Mouse (Mus musculus) gastrocnemius, postnatal 36 days (tissue): ENCODE data around the gene Ptger4. TPM values are rescaled to one million over a fixed set of nuclear protein-coding genes. Genes with fewer than 3 reads are reported as not detected.

Source experiments
- DNase-seq, 2 experiments: peaks; one replicate each; pipeline ENCODE4 v3.0.0; 2022
- intact Hi-C: fragments of 180-260 bp; cut with DNase I; formaldehyde crosslinking; loops from one replicate; pipeline ENCODE4 v1.15.1; 2025
- long read RNA-seq, 2 experiments: library from polyadenylated mRNA; stranded (forward); transcript quantifications; one replicate each; pipeline ENCODE4 v2.0.0; 2021
- total RNA-seq, 2 experiments: library from RNA; stranded (reverse); gene quantifications; 2 replicates each; pipeline ENCODE4 v1.2.3; 2021

Gene Ptger4
- total RNA-seq: 1 to 10 TPM; 1.1 to 2.2 TPM
- long read RNA-seq, experiment 1, partial matches to known transcripts: 0 of 9 reads
- long read RNA-seq, experiment 1, other reads (novel, unspliced or antisense): 9 of 9 reads
- long read RNA-seq, experiment 2, partial matches to known transcripts: 0 of 9 reads
- long read RNA-seq, experiment 2, other reads (novel, unspliced or antisense): 9 of 9 reads

DNA sequence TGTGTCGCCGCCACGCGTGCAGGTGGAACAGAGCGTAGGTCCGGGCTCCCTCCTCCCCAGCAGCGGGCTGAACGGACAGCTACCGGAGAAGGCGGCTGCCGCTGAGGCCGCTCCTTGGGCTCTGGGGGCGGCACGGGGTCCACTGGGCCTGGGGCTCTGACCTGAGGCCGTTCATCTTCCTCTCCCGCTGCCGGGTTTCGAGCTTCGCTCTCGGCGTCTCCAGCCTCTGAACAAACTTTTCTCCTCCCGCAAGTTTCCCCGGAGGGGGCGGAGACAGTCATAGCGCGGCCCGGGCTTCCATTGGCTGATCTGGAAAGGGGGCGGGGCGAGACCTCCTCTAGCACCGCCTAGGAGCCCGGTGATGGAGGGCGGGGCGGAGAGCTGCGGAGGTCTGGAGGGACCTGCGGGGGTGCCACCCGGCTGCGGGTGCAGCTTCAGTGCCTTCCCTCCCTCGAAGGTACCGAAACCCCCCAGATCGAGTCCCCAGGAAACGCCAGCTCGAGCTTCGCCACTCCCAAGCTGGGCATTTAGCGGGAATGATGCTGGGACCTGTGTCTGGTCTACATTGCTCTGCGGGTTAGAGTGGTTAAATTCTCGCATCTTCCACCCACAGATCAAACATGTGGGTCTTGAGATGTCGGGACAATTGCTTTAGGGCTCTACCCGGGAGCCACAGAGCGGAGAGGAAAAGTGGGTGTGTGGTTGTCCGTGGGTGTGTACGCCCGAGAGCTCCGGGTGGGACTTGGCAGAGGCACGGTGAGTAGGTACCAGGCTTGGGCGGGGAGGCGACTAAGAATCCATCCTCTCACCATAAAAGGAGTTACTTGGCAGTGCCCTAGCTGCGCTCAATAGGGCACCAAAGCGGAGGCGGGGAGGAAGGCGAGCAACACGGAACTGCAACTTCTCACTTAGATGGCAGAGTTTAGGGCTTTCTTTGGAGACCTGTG is at the start of gene Ptger4:
Gene Ptger4 (minus strand): TSS at position 229 of the 947 bp plus-strand sequence.
- DNase-seq: peak; percentile 87 to 94
- intact Hi-C loops: no loop called here

DNA sequence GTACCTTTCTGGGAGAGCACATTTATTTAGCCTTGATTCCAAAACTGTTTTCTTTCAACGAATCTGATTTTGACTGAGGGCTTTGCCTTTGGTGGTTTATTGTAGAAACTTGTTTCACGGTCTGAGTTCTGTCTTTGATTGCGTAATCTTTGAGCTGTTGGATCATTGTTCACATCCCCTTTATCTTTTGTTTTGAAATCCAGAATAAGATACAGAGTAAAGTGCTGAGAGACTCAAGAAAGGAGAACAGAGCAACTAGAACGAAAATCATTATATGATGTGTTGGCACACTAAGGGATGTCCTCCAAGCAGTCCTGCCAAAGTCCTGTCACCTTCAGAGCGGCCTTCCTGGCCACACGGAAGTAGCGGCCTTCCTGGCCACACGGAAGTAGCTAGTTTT is 44.4 kb upstream of the Ptger4 start:
- intact Hi-C loops: no loop called here
- DNase-seq: no peak

DNA sequence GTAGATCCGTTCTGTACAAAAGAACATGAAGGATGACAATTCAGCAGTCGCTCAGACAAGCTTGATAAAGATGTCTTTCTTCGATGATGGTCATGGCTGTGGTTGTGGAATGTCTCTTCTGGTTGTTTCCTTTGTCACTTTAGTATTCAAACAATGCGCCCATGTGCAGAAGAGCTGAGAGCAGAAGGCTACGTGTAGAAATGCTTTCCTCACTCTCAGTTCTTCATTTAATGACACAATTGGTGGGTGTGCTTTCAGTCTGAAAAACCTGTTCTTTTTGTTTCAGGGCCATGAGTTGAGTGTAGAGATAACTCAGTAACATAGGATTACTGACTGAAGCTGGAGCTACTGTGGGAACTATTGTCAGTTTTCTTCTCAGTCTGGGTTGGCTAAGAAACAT is 43.1 kb upstream of the Ptger4 start:
- intact Hi-C loops: no loop called here
- no peak for DNase-seq

DNA sequence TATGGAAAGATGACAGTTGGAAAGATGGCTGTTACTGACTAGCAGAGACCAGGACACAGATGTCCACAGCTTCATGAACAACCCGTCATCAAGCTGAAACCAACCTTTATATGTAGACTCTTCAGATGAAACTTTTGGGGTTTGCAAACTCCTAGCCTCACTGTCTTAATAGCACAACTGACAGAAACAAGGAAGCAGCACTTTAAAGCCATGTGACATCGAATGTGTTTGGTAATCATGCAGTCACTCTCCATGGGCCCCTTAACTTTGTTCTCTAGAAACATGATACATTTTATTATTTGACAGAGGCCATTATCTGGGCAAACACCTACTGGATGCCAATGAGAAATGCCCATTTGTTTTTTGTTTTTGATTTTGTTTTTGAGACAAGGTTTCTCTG is 37.3 kb upstream of the Ptger4 start:
- intact Hi-C loops: no loop called here
- no peak for DNase-seq

GRCm38 (mm10) chr15:5279831-5280230 is 35.8 kb upstream of the Ptger4 start:
- no peak for DNase-seq
- intact Hi-C loops: no loop called here

DNA sequence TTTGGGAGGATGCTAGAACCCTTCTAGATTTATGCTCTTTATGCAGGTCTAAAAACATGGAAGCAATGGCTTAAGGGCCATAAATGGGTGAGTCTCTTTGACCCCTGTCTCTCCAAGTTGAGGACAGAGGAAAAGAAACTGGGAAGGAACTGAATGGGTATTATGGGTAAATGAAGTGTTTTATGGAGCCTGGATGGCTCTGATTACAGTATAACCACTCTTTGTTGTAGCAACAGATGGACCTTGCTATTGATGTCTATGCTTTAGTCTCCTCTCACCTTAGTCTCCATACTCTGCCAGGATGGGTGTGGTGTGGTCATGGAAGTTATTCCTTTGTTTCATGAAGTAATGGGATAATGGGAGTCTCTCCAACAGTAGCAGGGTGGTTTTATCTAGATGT is 34.5 kb upstream of the Ptger4 start:
- intact Hi-C loops: no loop called here

DNA sequence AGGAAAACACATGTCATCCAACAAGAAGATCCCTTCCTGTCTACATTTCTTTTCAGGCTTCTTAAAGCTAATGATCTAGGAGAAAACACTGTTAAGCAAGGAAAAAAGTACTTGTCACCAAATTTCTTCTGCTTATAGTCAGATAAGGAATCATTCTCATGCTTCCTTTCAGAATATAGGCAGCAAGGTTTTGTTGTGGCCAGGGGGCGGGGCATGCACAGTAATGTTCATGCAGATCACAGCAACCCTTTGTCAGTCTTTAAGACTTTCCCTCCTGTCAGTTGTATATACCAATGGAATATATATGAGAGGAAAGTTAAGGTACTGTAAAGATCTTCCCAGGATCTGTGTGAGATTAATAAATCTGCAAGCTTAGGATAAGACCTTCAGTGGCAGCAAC is 30.0 kb upstream of the Ptger4 start:
- DNase-seq: no peak
- intact Hi-C loops: no loop called here

More for the DNA sequence above, 34.5 kb upstream of the Ptger4 start:
- no peak for DNase-seq

GRCm38 (mm10) chr15:5266095-5266494 is 22.1 kb upstream of the Ptger4 start:
- no peak for DNase-seq
- intact Hi-C loops: no loop called here

DNA sequence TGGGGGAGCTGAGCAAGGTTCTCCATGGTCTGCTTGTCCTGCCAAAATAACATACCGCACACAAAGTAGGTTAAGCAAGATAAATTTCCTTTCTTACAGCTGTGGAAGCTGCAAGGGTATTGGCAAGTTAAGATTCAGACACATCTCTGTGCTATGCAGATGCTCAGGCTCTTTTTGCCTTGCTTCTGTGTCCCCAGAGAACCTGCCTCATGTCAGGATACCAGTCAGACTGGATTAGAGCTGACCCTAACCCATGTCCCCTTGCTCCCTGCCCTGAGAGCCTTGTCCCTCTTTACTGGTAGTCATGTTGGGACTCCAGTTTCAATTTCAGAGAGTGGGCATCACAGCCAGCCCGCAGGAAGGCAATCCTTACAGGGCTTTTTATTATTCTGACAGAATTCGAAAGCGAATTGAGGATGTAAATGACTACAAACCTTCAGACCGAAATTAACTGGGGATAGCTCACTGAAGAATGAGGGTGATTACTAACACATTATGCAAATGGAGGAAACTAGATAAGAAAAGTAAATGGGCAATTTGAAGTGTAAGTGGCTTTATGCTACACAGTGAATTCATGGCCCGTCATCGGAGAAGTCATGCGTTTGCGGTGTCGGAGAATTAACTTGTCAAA is 19.0 kb upstream of the Ptger4 start:
- DNase-seq: no peak
- intact Hi-C loops: no loop called here

DNA sequence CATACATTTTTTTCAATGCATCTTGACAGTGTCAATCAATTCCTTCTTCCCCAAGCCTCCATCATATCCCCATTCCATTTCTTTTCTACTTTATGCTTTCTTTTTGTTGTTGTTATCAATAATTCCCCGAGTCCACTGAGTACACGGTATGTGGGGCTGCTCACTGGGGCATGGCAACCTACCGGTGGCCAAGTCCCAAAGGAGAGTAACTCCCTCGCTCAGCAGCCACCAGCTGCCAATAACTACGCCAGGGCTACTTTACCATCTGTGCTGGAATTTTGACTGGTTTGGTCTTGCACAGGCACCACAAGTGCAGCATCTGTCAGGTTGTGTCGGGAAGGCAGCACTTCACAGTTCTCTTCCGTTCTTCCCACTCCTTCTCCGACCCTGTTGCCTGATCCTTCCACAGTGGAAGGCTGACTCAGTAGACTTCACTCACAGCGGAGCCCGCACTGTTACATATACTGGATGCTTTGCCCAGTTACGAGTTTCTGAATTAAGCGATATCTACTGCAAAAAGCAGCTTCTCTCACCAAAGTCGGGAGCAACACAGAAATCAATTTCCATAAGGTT is 18.2 kb upstream of the Ptger4 start:
- intact Hi-C loops: no loop called here
- DNase-seq: no peak

DNA sequence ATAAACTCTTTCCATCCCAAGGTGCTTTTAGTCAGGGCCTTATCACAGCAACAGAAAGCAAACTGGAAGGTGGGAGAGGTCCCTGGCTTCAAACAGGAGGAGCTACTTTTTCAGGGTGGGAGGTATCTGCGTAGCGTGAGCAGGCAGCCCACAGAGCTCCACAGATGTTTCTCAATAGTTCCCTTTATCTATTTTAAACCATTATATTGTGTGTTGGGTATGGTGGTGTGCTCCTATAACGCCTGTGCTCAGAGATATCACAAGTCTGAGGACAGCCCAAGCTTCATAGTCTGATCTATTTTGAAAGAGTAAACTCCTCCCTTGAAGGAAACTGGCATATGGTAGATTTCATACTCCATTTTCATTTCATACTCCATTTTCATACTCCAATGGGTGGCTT is 17.0 kb upstream of the Ptger4 start:
- intact Hi-C loops: no loop called here
- DNase-seq: no peak

GRCm38 (mm10) chr15:5260183-5260582 is 16.2 kb upstream of the Ptger4 start:
- intact Hi-C loops: no loop called here
- no peak for DNase-seq

DNA sequence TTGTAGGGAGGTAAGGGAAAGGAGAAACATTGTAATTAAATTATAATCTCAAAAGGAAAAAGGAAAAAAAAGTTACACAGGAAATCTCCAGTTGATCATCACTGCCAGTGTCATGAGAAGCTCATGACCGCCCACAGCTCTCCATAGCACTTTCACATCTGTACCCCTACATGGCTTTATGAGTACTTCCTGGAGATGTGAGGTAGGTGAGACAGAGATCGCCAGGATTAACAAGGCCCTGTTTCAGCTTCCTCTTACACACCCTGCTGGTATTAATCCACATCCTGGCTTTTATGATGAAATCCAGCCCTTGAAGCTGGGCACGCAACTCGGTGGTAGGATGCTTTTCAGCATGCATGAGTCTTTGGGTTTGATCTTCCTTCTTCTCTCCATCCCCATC is 6.2 kb upstream of the Ptger4 start:
- DNase-seq: no peak
- intact Hi-C loops: no loop called here

DNA sequence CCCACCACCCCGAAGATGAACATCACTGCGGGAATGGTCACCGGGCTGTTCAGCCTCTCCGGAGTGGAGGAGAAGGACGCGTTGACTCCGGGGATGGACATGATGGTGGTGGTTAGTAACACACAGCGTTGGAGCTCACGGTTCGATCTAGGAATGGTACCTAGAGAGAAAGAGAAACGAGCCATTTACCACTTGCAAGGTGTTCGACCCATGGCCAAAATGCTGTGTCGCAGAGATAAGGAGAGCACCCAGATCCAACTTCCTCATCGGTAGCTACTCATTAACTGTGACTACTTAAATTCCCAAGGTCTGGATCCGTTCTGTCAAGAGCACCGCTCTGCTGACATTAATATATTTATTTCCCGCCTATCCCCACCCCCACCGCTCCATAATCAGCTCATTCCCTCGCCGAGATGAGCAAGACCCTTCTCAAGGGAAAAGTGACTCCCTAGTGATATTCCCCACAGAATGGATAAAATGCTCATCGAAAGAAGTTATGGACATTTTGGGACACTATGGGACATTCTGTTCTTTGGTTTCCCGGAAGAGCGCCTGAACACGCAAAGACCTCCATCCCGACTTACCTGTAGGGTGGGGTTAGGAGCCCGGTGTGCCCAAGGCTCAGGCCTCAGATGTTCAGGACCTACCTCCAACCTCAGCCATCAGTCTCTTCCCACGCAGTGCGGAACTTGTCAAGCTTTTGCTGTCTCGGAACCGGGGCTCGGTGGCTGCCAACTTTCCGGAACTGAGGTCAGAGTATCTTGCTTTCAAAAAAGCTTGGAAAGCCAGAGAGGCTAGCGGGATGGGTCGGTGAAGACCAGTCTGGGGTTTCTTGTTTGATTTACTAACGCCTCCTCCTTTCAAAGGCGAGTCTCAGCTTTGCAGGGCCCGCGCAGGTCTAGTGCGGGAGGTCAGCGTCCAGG is 690 bp downstream of the Ptger4 start:
- no peak for DNase-seq
- intact Hi-C loops: no loop called here

DNA sequence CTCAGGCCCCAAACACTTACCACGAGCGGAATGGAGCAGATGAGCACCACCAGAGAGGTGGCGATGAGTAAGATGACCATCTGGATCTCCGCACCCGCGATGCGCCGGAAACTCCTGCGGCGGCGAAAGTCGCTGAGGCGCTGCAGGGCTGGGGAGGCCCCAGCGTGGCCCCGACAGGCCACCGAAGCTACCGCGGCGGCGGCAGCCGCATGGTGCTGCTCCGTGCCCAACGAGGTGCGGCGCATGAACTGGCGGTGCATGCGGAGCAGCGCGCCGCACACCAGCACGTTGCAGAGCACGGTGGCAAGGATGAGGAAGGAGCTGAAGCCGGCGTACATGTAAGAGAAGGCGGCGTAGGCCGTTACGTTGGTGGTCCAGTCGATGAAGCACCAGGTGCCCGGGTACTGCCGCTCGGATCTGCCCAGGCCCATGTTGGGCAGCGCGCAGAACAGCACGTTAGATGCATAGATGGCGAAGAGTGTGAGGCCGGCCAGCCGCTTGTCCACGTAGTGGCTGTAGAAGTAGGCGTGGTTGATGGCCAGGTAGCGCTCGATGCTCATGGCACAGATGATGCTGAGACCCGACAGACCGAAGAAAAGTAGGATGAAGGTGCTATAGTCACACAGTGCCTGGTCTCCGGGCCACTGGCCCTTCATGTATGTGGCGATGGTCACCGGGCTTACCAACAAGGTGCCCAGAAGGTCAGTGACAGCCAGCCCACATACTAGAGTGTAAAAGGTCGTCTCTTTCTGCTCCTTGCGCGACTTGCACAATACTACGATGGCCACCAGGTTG is 1.5 kb downstream of the Ptger4 start:
- intact Hi-C loops: no loop called here
- DNase-seq: peak in 1 of 2 experiments; percentile 35

DNA sequence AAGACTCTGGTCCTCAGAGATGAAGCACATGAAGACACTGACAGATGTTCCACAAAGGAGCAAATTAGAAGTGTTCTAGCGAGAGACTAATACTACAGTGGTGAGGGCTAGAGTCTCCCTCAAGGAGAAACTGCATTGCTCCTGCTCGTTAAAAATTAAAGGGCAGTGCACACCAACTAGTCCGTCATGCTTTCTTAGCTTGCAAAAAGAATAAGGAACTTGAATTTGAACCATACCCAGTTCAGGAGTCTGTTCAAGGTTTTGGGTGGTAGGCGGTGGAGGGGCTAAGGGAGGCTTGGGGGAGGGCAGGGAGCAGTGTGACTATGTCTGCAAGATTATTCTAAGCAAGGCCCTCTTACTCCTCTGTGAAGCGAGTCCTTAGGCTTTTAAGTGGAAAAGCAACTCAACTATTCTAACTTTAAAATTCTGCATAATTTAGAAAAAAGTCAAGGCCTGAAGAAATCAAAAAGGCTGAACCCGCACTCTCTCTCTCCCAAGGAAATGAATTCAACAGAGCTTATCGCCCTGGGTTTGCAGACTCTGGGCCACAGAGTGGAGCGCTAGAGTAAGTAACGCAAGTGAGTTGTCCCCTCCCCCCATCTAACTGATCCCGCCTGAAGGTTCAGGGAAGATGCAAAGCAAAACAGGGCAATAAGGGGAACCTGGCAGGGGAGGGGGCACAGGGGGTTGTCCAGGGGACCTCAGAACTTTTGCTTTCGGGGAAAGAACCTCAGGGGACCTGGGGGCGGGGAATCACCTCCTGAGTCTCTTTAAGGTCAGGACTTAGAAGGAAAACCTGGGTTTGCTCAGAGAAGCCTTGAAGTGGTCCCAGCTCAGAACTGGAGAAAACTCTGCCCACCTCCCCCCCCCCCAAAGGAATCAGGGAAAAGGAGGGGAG is 2.4 kb downstream of the Ptger4 start:
- intact Hi-C loops: no loop called here
- peak in 1 of 2 experiments; percentile 32 for DNase-seq

DNA sequence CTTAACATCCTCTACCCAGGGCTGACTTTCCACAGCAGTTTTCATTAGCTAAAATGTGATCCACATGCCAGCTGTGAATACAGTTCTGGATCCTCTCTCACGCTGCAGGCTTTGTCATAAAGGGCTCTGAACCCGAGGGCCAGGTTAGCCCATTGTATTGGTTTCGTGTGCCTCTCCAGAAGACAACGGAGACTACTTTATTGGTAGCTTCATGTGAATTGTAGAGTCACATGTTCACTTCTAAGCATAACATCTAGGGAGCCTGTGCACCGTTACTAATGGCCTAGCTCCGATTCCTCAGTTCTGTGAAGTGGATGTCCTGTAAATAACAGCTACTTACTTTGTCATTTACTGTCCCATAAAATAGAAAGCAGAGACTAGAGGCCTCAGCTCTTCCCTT is 3.6 kb downstream of the Ptger4 start:
- DNase-seq: no peak
- intact Hi-C loops: no loop called here

DNA sequence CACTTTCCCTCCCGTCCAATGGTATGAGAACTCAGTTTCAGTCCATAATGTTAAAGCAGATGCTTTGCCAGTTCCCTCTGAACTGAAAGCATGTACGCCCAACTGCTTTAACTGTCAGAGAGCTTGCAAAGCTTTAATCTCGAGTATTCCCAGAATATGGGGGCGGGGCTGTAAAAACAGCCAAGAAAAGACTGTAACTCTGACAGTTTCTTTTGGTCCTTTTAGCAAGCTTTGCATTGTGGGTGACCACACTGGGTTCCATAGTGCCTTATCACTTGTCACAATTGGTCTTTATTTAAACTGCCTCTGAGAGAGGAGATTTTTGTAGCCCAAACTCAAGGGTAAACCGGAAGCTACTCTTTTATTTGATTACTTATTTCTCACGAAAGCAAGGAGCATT is 4.1 kb downstream of the Ptger4 start:
- intact Hi-C loops: no loop called here
- DNase-seq: no peak
